Mouse (Mus musculus) heart, adult 11 months (tissue): ENCODE data around the gene Rps23.

Experiments used
- DNase-seq: peaks from one replicate; pipeline ENCODE4 v3.0.0; 2022

The Rps23 gene

GRCm38 (mm10) chr13:90935852-90936251, 13.1 kb downstream of the Rps23 start:
- no peak for DNase-seq

- no peak for DNase-seq
Measured at GRCm38 (mm10) chr13:90939192-90939591, 16.4 kb downstream of the Rps23 start.

- no peak for DNase-seq
Measured at GRCm38 (mm10) chr13:90939600-90939999, 16.8 kb downstream of the Rps23 start.

GRCm38 (mm10) chr13:90958894-90959293, 36.1 kb downstream of the Rps23 start:
- DNase-seq, result no peak

- no peak for DNase-seq
Measured at GRCm38 (mm10) chr13:90960591-90960990, 37.8 kb downstream of the Rps23 start.

GRCm38 (mm10) chr13:90962836-90963760, 40.3 kb downstream of the Rps23 start:
- no peak for DNase-seq

- no peak for DNase-seq
Measured at GRCm38 (mm10) chr13:90964511-90964910, 41.8 kb downstream of the Rps23 start.

GRCm38 (mm10) chr13:90965996-90966395, 43.2 kb downstream of the Rps23 start:
- DNase-seq, result no peak

- DNase-seq, result peak; percentile 95
Measured at GRCm38 (mm10) chr13:90967422-90967821, 44.7 kb downstream of the Rps23 start.

- no peak for DNase-seq
Measured at GRCm38 (mm10) chr13:90968940-90969339, 46.2 kb downstream of the Rps23 start.

GRCm38 (mm10) chr13:90970259-90971017, 47.7 kb downstream of the Rps23 start:
- DNase-seq, result no peak

GRCm38 (mm10) chr13:90973409-90973808, 50.7 kb downstream of the Rps23 start:
- no peak for DNase-seq
